Comparison of ENCODE assay signal across 10 mouse cellular contexts in the genomic region with DNA sequence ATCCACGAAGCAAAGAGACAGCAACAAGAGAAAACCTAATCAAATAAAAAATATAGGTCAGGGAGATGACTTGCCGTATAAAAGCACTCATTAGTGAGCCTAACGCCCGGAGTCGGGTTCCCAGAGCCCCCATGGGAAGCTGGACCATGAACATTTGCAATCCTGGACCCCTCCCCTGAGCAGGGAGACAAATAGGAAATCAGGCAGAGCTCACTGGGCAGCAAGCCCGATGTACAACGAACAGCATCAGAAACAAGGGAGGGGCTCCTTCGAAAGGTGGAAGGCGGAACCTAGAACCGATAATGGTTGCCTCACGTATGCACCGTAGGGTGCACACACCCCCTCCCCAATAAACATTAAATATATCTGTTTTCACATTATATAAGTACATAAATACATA. TPM values are rescaled to one million over a fixed set of nuclear protein-coding genes. Genes with fewer than 3 reads are reported as not detected.
DNase-seq lines count a peak whose midpoint lies in the region; ATAC-seq lines count a peak whose summit lies in the region.
"Had no signal": no experiment of that assay in that cellular context is flagged by ENCODE, and none has a peak within 500 bp of the region (broad histone marks: within the 10 kb centered on the region; RNA-seq: fewer than 3 reads in every experiment).

No protein-coding gene starts in this region.

- no peaks in the 10 kb centered on the region for H3K36me3 ChIP-seq in embryonic facial prominence, embryonic 14.5 days (ENCODE audit: control insufficient read depth, insufficient read depth, low read length)
- H3K36me3 ChIP-seq in embryonic facial prominence, embryonic 10.5 days (replicated peaks), result no peaks in the 10 kb centered on the region
- H3K36me3 ChIP-seq in kidney, embryonic 15.5 days, result no peaks in the 10 kb centered on the region
- no peaks in the 10 kb centered on the region for H3K36me3 ChIP-seq in liver, embryonic 12.5 days
- H3K36me3 ChIP-seq: midbrain, embryonic 12.5 days had no signal

- peaks cover 7% of the 10 kb centered on the region; the same call in 1 of the 2 replicates for H3K4me1 ChIP-seq in embryonic facial prominence, embryonic 14.5 days (ENCODE audit: control insufficient read depth, insufficient read depth, low read length)
- peaks cover 20% of the 10 kb centered on the region for H3K4me1 ChIP-seq in embryonic facial prominence, embryonic 10.5 days
- H3K4me1 ChIP-seq in kidney, embryonic 15.5 days, result peaks cover 12% of the 10 kb centered on the region
- peaks cover 37% of the 10 kb centered on the region for H3K4me1 ChIP-seq in liver, embryonic 12.5 days
- H3K4me1 ChIP-seq: midbrain, embryonic 12.5 days had no signal

- no peak overlapping the region for H3K4me3 ChIP-seq in embryonic facial prominence, embryonic 14.5 days (ENCODE audit: low read depth, low read length)
- no peak overlapping the region for H3K4me3 ChIP-seq in embryonic facial prominence, embryonic 10.5 days
- 0 out of 2 replicates have a peak overlapping the region, but pooled peaks have one; percentile 12 for H3K4me3 ChIP-seq in kidney, embryonic 15.5 days (replicated peaks)
- peak overlapping the region; percentile 30 for H3K4me3 ChIP-seq in liver, embryonic 12.5 days
- H3K4me3 ChIP-seq: midbrain, embryonic 12.5 days had no signal

- H3K9ac ChIP-seq in embryonic facial prominence, embryonic 14.5 days (ENCODE audit: low read depth, low read length), result no peak overlapping the region
- H3K9ac ChIP-seq in kidney, embryonic 15.5 days, result no peak overlapping the region
- peak overlapping the region; percentile 24 for H3K9ac ChIP-seq in liver, embryonic 12.5 days
- H3K9ac ChIP-seq: midbrain, embryonic 12.5 days had no signal

- H3K27me3 ChIP-seq in embryonic facial prominence, embryonic 14.5 days (replicated peaks; ENCODE audit: control insufficient read depth, insufficient read depth, low read length), result no peaks in the 10 kb centered on the region
- H3K27me3 ChIP-seq in embryonic facial prominence, embryonic 10.5 days (replicated peaks; ENCODE audit: low read depth, poor library complexity, severe bottlenecking), result no peaks in the 10 kb centered on the region
- no peaks in the 10 kb centered on the region for H3K27me3 ChIP-seq in kidney, embryonic 15.5 days
- no peaks in the 10 kb centered on the region for H3K27me3 ChIP-seq in liver, embryonic 12.5 days (replicated peaks)
- H3K27me3 ChIP-seq: midbrain, embryonic 12.5 days had no signal

- no peak for ATAC-seq in embryonic facial prominence, embryonic 14.5 days (ENCODE audit: low read depth)
- no peak for ATAC-seq in kidney, embryonic 15.5 days (replicated peaks; ENCODE audit: low FRiP score)
- no peak for ATAC-seq in liver, embryonic 12.5 days
- no peak for ATAC-seq in activated CD4-positive, CD25-positive, alpha-beta regulatory T cell, adult 4 months
- no peak for ATAC-seq in inflammation-experienced regulatory T-cells, adult 6 months
- ATAC-seq: hindbrain, embryonic 16.5 days had no signal

- H3K4me2 ChIP-seq in embryonic facial prominence, embryonic 14.5 days (ENCODE audit: low read depth, low read length), result peak overlapping the region; percentile 25; the same call in 1 of the 2 replicates
- peak overlapping the region; percentile 48 for H3K4me2 ChIP-seq in kidney, embryonic 15.5 days
- H3K4me2 ChIP-seq in liver, embryonic 12.5 days, result peak overlapping the region; percentile 66
- H3K4me2 ChIP-seq: midbrain, embryonic 12.5 days had no signal

- no peak overlapping the region for H3K27ac ChIP-seq in embryonic facial prominence, embryonic 14.5 days (replicated peaks; ENCODE audit: low read depth, low read length)
- no peak overlapping the region for H3K27ac ChIP-seq in embryonic facial prominence, embryonic 10.5 days (replicated peaks)
- no peak overlapping the region for H3K27ac ChIP-seq in kidney, embryonic 15.5 days
- peak overlapping the region; percentile 79 for H3K27ac ChIP-seq in liver, embryonic 12.5 days
- H3K27ac ChIP-seq: midbrain, embryonic 12.5 days had no signal

- no peaks in the 10 kb centered on the region for H3K9me3 ChIP-seq in embryonic facial prominence, embryonic 14.5 days (ENCODE audit: control insufficient read depth, low read length)
- no peaks in the 10 kb centered on the region for H3K9me3 ChIP-seq in embryonic facial prominence, embryonic 10.5 days
- no peaks in the 10 kb centered on the region for H3K9me3 ChIP-seq in kidney, embryonic 15.5 days (replicated peaks)
- H3K9me3 ChIP-seq in liver, embryonic 12.5 days (replicated peaks), result no peaks in the 10 kb centered on the region
- H3K9me3 ChIP-seq: midbrain, embryonic 12.5 days had no signal

- WGBS in embryonic facial prominence, embryonic 14.5 days, result 63% methylated on average over 12 of the region's 12 CpGs
- 80% methylated on average over 12 of the region's 12 CpGs for WGBS in embryonic facial prominence, embryonic 10.5 days
- 57% methylated on average over 12 of the region's 12 CpGs for WGBS in kidney, embryonic 15.5 days
- WGBS in liver, embryonic 12.5 days (ENCODE audit: insufficient replicate concordance), result 18% methylated on average over 12 of the region's 12 CpGs

- DNase-seq in embryonic facial prominence, embryonic 14.5 days (ENCODE audit: low spot score), result no peak
- DNase-seq in embryonic facial prominence, embryonic 10.5 days (ENCODE audit: low spot score), result no peak
- DNase-seq in kidney, postnatal 36 days, result no peak
- peak; percentile 38 for DNase-seq in MN1 (ENCODE audit: low spot score)

RNA-seq across cellular contexts. Expression of a gene that starts 39.5 kb away (rescaled TPM):
- polyA plus RNA-seq in embryonic facial prominence, embryonic 14.5 days (2014; fragmentation: Nextera tagmentation; extraction: Ambion mirVana), result 4.1 and 4.6 TPM in 2 replicates
- 1.8 and 2.0 TPM in 2 replicates for polyA plus RNA-seq in embryonic facial prominence, embryonic 10.5 days (2016; fragmentation: Nextera tagmentation; extraction: Ambion mirVana)
- polyA plus RNA-seq in kidney, embryonic 15.5 days (2015; fragmentation: Nextera tagmentation; extraction: Ambion mirVana), result 0.86 and 1.1 TPM in 2 replicates
- polyA plus RNA-seq in liver, embryonic 12.5 days (2016; fragmentation: Nextera tagmentation; extraction: Ambion mirVana), result 0.23 and 0.57 TPM in 2 replicates
- under 1 TPM; 0.32 to 0.46 TPM for polyA plus RNA-seq in activated CD4-positive, CD25-positive, alpha-beta regulatory T cell, adult 4 months (2017; shearing (Covaris generic))
- polyA plus RNA-seq in inflammation-experienced regulatory T-cells, adult 6 months (2017; shearing (Covaris generic)), result under 1 TPM; 0.49 to 0.89 (median 0.77) TPM

Comparison
In these comparisons a context has a peak if more than half of its experiments do, and no peak if none do; other contexts are left out.
1. H3K4me3 ChIP-seq: peak in kidney, embryonic 15.5 days (single experiment) and liver, embryonic 12.5 days (single experiment); none in embryonic facial prominence, embryonic 14.5 days (single experiment) and embryonic facial prominence, embryonic 10.5 days (single experiment).
2. Peak in every context shown above with its lines, with median percentiles within 50 percentile points of each other: H3K4me2 ChIP-seq.